Mouse (Mus musculus) MEL (cell line): ENCODE data around the gene Hnrnpl. TPM values are rescaled to one million over a fixed set of nuclear protein-coding genes. Genes with fewer than 3 reads are reported as not detected.

Source experiments
- DNase-seq: peaks from one replicate; pipeline ENCODE4 v3.0.0; 2011; ENCODE audit warnings: low read depth, low spot score
- H3K27ac ChIP-seq: 2 replicates; pipeline ENCODE4 v1.5.1; 2012; ENCODE audit warnings: low read depth, mild to moderate bottlenecking, control low read depth, low read length, moderate library complexity; ENCODE audit not compliant: control insufficient read depth
- H3K27me3 ChIP-seq, 2 experiments: fragments of 150-350 bp in 1 of 2; sonication (generic) in 1 of 2; 2 replicates each; pipeline ENCODE4 v1.6.1; 2012; ENCODE audit warnings: low read length in 2 of 2, mild to moderate bottlenecking in 2 of 2, improper control_type of control experiment in 1 of 2, moderate library complexity in 1 of 2; ENCODE audit not compliant: insufficient read depth in 2 of 2, control insufficient read depth in 1 of 2
- H3K36me3 ChIP-seq, 2 experiments: 2 replicates each; pipeline ENCODE4 v1.6.1; 2012 to 2014; ENCODE audit warnings: low read length in 2 of 2, improper control_type of control experiment in 1 of 2, inconsistent platforms in 1 of 2, mild to moderate bottlenecking in 1 of 2; ENCODE audit not compliant: insufficient read depth in 2 of 2, control insufficient read depth in 1 of 2
- H3K4me1 ChIP-seq, 2 experiments: fragments of 150-350 bp in 1 of 2; sonication (generic) in 1 of 2; 2 replicates each; pipeline ENCODE4 v1.6.1; 2012; ENCODE audit warnings: low read length in 2 of 2, improper control_type of control experiment in 1 of 2, mild to moderate bottlenecking in 1 of 2; ENCODE audit not compliant: insufficient read depth in 2 of 2, control insufficient read depth in 1 of 2
- H3K4me3 ChIP-seq, 2 experiments: fragments of 150-350 bp in 1 of 2; sonication (generic) in 1 of 2; 2 replicates each; pipeline ENCODE4 v1.5.1; 2012; ENCODE audit warnings: low read depth in 2 of 2, low read length in 2 of 2, mild to moderate bottlenecking in 2 of 2, moderate library complexity in 2 of 2, control low read depth in 1 of 2, improper control_type of control experiment in 1 of 2; ENCODE audit not compliant: control insufficient read depth in 1 of 2, insufficient read depth in 1 of 2
- H3K79me2 ChIP-seq: 2 replicates; pipeline ENCODE4 v1.6.1; 2012; ENCODE audit warnings: mild to moderate bottlenecking, low read length, moderate library complexity; ENCODE audit not compliant: control insufficient read depth, poor library complexity, insufficient read depth
- H3K9ac ChIP-seq: 2 replicates; pipeline ENCODE4 v1.6.1; 2012; ENCODE audit warnings: low read depth, mild to moderate bottlenecking, control low read depth, low read length, moderate library complexity; ENCODE audit not compliant: control insufficient read depth, poor library complexity, severe bottlenecking
- H3K9me3 ChIP-seq: fragments of 150-350 bp; sonication (generic); replicated peaks from 2 replicates; pipeline ENCODE4 v1.6.1; 2012; ENCODE audit warnings: mild to moderate bottlenecking, low read length, improper control_type of control experiment, moderate library complexity; ENCODE audit not compliant: insufficient read depth
- CTCF ChIP-seq, 3 experiments: IDR thresholded peaks in 2 of 3; conservative IDR thresholded peaks in 1 of 3; 2 replicates each; pipeline ENCODE4 v1.5.1; 2011 to 2012; ENCODE audit warnings: low read length in 3 of 3, low read depth in 2 of 3, mild to moderate bottlenecking in 2 of 3, improper control_type of control experiment in 1 of 3, inconsistent platforms in 1 of 3, mixed read lengths in 1 of 3, moderate library complexity in 1 of 3; ENCODE audit not compliant: control insufficient read depth in 1 of 3, insufficient read depth in 1 of 3, poor library complexity in 1 of 3, severe bottlenecking in 1 of 3
- ELF1 ChIP-seq: IDR thresholded peaks from 2 replicates; pipeline ENCODE4 v1.6.1; 2014; ENCODE audit warnings: low read depth, mild to moderate bottlenecking, inconsistent platforms, low read length, improper control_type of control experiment, moderate library complexity
- ETS1 ChIP-seq: IDR thresholded peaks from 2 replicates; pipeline ENCODE4 v1.6.1; 2012; ENCODE audit warnings: low read depth, mild to moderate bottlenecking, inconsistent platforms, low read length, improper control_type of control experiment, moderate library complexity
- JUND ChIP-seq: IDR thresholded peaks from 2 replicates; pipeline ENCODE4 v1.6.1; 2011; ENCODE audit warnings: low read depth, mild to moderate bottlenecking, improper control_type of control experiment, low read length
- MAZ ChIP-seq: IDR thresholded peaks from 2 replicates; pipeline ENCODE4 v1.6.1; 2012; ENCODE audit warnings: low read depth, mild to moderate bottlenecking, inconsistent platforms, low read length, improper control_type of control experiment
- MEF2A ChIP-seq: IDR thresholded peaks from 2 replicates; pipeline ENCODE4 v1.6.1; 2014; ENCODE audit warnings: low read depth, mild to moderate bottlenecking, inconsistent platforms, low read length, improper control_type of control experiment; ENCODE audit not compliant: poor library complexity, insufficient replicate concordance, severe bottlenecking; ENCODE audit errors: extremely low read depth
- MYC ChIP-seq: IDR thresholded peaks from 2 replicates; pipeline ENCODE4 v1.6.1; 2011; ENCODE audit warnings: low read depth, mild to moderate bottlenecking, low read length, improper control_type of control experiment, moderate library complexity
- NRF1 ChIP-seq: IDR thresholded peaks from 2 replicates; pipeline ENCODE4 v1.6.1; 2014; ENCODE audit warnings: low read depth, mild to moderate bottlenecking, inconsistent platforms, low read length, improper control_type of control experiment, moderate library complexity; ENCODE audit not compliant: poor library complexity, insufficient read depth, severe bottlenecking
- POLR2A ChIP-seq, 2 experiments: IDR thresholded peaks; 2 replicates each; pipeline ENCODE4 v1.6.1; 2011 to 2012; ENCODE audit warnings: low read length in 2 of 2, mild to moderate bottlenecking in 2 of 2, control low read depth in 1 of 2, improper control_type of control experiment in 1 of 2, low read depth in 1 of 2, moderate library complexity in 1 of 2; ENCODE audit not compliant: control insufficient read depth in 1 of 2, insufficient read depth in 1 of 2, poor library complexity in 1 of 2
- POLR2AphosphoS2 ChIP-seq: IDR thresholded peaks from 2 replicates; pipeline ENCODE4 v1.6.1; 2011; ENCODE audit warnings: low read length, improper control_type of control experiment
- RAD21 ChIP-seq: IDR thresholded peaks from 2 replicates; pipeline ENCODE4 v1.6.1; 2011; ENCODE audit warnings: mild to moderate bottlenecking, low read depth, low read length, improper control_type of control experiment
- RCOR1 ChIP-seq: IDR thresholded peaks from 2 replicates; pipeline ENCODE4 v1.6.1; 2012; ENCODE audit warnings: low read depth, mild to moderate bottlenecking, inconsistent platforms, low read length, improper control_type of control experiment
- SIN3A ChIP-seq: IDR thresholded peaks from 2 replicates; pipeline ENCODE4 v1.6.1; 2012; ENCODE audit warnings: low read length, improper control_type of control experiment, inconsistent platforms
- SMC3 ChIP-seq: IDR thresholded peaks from 2 replicates; pipeline ENCODE4 v1.6.1; 2011; ENCODE audit warnings: low read depth, low read length, improper control_type of control experiment
- TAL1 ChIP-seq: IDR thresholded peaks from 2 replicates; pipeline ENCODE4 v1.6.1; 2012; ENCODE audit warnings: mild to moderate bottlenecking, inconsistent platforms, low read length, moderate library complexity, mixed read lengths
- TBP ChIP-seq: IDR thresholded peaks from 2 replicates; pipeline ENCODE4 v1.8.0; 2011; ENCODE audit warnings: low read depth, low read length, improper control_type of control experiment
- USF2 ChIP-seq, 2 experiments: IDR thresholded peaks; 2 replicates each; pipeline ENCODE4 v1.6.1; 2011 to 2012; ENCODE audit warnings: improper control_type of control experiment in 2 of 2, low read length in 2 of 2, borderline replicate concordance in 1 of 2, inconsistent platforms in 1 of 2, low read depth in 1 of 2, mild to moderate bottlenecking in 1 of 2; ENCODE audit not compliant: insufficient read depth in 1 of 2
- ZC3H11A ChIP-seq: IDR thresholded peaks from 2 replicates; pipeline ENCODE4 v1.6.1; 2012; ENCODE audit warnings: low read depth, mild to moderate bottlenecking, inconsistent platforms, low read length, improper control_type of control experiment
- ZNF384 ChIP-seq: IDR thresholded peaks from 2 replicates; pipeline ENCODE4 v1.6.1; 2012; ENCODE audit warnings: low read depth, mild to moderate bottlenecking, inconsistent platforms, low read length, improper control_type of control experiment
- polyA plus RNA-seq, 2 experiments: library from polyadenylated mRNA; stranded (reverse) in 1 of 2; unstranded in 1 of 2; fragments of >175 nt in 1 of 2; fragments of >200 nt in 1 of 2; gene quantifications; 2 replicates each; pipeline versions ENCODE4 v1.2.1 to v1.2.4; 2012; ENCODE audit warnings: low replicate concordance in 2 of 2, low read depth in 1 of 2; ENCODE audit not compliant: insufficient read length in 2 of 2, insufficient read depth in 1 of 2, missing spikeins in 1 of 2
- total RNA-seq: library from RNA; depleted of rRNA; stranded (reverse); fragments of 300-350 nt; gene quantifications from 2 replicates; pipeline ENCODE4 v1.2.3, GENCODE M21; 2012

Gene Hnrnpl
- total and polyA plus RNA-seq, 3 experiments = 246 to 1,095 (median 684) TPM

DNA sequence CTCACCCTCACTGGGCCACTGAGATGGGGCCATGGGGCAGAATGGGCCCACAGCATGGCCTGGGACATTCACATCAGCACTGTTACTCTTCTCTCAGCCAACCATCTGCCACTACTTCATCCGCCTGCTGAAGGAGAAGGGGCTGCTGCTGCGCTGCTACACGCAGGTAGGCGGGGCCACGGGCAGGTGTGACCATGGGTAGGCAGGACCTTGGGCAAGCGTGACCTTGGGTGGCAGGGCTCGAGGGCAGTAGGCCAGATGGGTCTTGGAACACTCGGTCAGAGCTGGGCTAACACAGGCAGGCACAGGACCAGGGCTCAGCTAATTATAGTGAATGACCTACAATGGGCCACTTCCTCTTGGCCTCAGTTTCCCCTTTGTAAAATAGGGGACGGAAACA, 29.5 kb upstream of the Hnrnpl start:
- no peak for TF ChIP-seq MEF2A
- no peak for TF ChIP-seq RCOR1
- TF ChIP-seq JUND = no peak
- TF ChIP-seq USF2 (IDR thresholded peaks at IDR 0.05; ENCODE audit: borderline replicate concordance in 1 of 2, insufficient read depth in 1 of 2, low read depth in 1 of 2, low read length in 2 of 2) = no peak
- no peak for TF ChIP-seq NRF1
- no peak for TF ChIP-seq CTCF (IDR thresholded peaks at IDR 0.05 in 2 of 3, conservative IDR thresholded peaks at IDR 0.05 in 1 of 3; ENCODE audit: control insufficient read depth in 1 of 3, insufficient read depth in 1 of 3, low read depth in 2 of 3, low read length in 3 of 3, poor library complexity in 1 of 3, severe bottlenecking in 1 of 3)
- no peak for TF ChIP-seq ELF1
- no peak for TF ChIP-seq RAD21
- Histone ChIP-seq H3K4me1 (peaks cover 0 to 4% of the 10 kb centered on the region in 2 experiments; a peak in 2 of 4 replicates), H3K9ac (no peak overlapping the region), H3K27me3 (no peaks in the 10 kb centered on the region), H3K36me3 (peaks cover 0 to 2% of the 10 kb centered on the region in 2 experiments; a peak in 2 of 4 replicates), H3K79me2 (no peaks in the 10 kb centered on the region), H3K27ac (no peak overlapping the region), H3K9me3 (no peaks in the 10 kb centered on the region), H3K4me3 (no peak overlapping the region)
- no peak for DNase-seq

DNA sequence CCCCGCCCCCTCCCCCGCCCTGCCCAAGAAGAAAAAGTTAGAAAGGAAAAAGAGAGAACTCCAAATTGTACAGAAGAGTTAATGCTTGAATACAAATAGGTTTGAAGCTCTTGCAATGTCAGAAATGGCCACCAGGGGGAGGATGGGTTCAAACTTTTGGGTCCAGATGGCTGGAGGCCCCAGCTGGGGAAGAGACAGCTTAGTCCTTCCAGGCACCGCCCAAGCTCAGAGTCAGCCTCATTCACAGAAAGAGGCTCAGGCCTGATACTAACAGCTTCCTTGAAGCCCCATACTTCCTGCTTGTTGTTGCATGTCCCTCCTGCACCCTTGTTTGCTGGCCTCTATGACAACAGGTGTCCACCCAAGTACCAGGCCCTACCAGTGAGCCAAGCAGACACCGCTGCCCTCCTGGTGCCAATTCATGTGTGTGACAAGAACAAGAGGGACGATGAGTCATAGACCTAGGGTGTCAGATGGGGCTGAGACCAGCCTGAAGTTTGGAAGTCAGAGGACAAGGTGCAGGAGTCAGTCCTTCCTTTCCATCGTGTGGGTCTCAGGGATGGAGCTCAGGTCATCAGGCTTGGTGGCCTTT, 28.2 kb upstream of the Hnrnpl start:
- Histone ChIP-seq H3K9me3 (no peaks in the 10 kb centered on the region), H3K36me3 (peaks cover 0 to 2% of the 10 kb centered on the region in 2 experiments; a peak in 2 of 4 replicates), H3K4me1 (peaks cover 0 to 4% of the 10 kb centered on the region in 2 experiments; a peak in 2 of 4 replicates), H3K9ac (0 out of 2 replicates have a peak overlapping the region, but pooled peaks have one; percentile 5), H3K27ac (no peak overlapping the region), H3K27me3 (no peaks in the 10 kb centered on the region), H3K4me3 (no peak overlapping the region), H3K79me2 (no peaks in the 10 kb centered on the region)
- peak; percentile 91 for DNase-seq
- TF ChIP-seq MAZ (no peak), POLR2AphosphoS2 (no peak), SMC3 (peak; percentile 97), CTCF (IDR thresholded peaks at IDR 0.05 in 2 of 3, conservative IDR thresholded peaks at IDR 0.05 in 1 of 3; ENCODE audit: control insufficient read depth in 1 of 3, insufficient read depth in 1 of 3, low read depth in 2 of 3, low read length in 3 of 3, poor library complexity in 1 of 3, severe bottlenecking in 1 of 3) (peak; percentile 74 to 90 (median 76)), ETS1 (peak; percentile 41; the same call in 1 of the 2 replicates), TAL1 (no peak), ZNF384 (peak; percentile 59), RAD21 (peak; percentile 87), ZC3H11A (peak; percentile 83), MYC (no peak), SIN3A (peak; percentile 64), TBP (peak; percentile 62; the same call in 1 of the 2 replicates), POLR2A (IDR thresholded peaks at IDR 0.05; ENCODE audit: control insufficient read depth in 1 of 2, insufficient read depth in 1 of 2, low read depth in 1 of 2, low read length in 2 of 2, poor library complexity in 1 of 2) (no peak)
